Mouse (Mus musculus) limb, embryonic 10.5 days (tissue): Measurements from ENCODE around the gene Gprin3. TPM values are rescaled to one million over a fixed set of nuclear protein-coding genes. Genes with fewer than 3 reads are reported as not detected.
A peak's percentile ranks its signal among the peaks of the same experiment; 100 is the strongest.

Source experiments
- DNase-seq: peaks from one replicate; pipeline ENCODE4 v3.0.0-alpha.2; 2017; ENCODE audit warnings: low spot score
- H3K27ac ChIP-seq: fragments of 300-500 bp; sonication (generic); 2 replicates; pipeline ENCODE4 v1.5.1; 2016; ENCODE audit warnings: mild to moderate bottlenecking
- H3K27me3 ChIP-seq: fragments of 300-500 bp; sonication (generic); 2 replicates; pipeline ENCODE4 v1.6.1; 2016; ENCODE audit warnings: low read depth, mild to moderate bottlenecking; ENCODE audit not compliant: poor library complexity, severe bottlenecking
- H3K36me3 ChIP-seq: fragments of 300-500 bp; sonication (generic); 2 replicates; pipeline ENCODE4 v1.6.1; 2016; ENCODE audit warnings: mild to moderate bottlenecking, moderate library complexity
- H3K4me1 ChIP-seq: fragments of 300-500 bp; sonication (generic); 2 replicates; pipeline ENCODE4 v1.6.1; 2016
- H3K4me3 ChIP-seq: fragments of 300-500 bp; sonication (generic); 2 replicates; pipeline ENCODE4 v1.5.1; 2016; ENCODE audit warnings: mild to moderate bottlenecking, moderate library complexity
- H3K9me3 ChIP-seq: fragments of 300-500 bp; sonication (generic); replicated peaks from 2 replicates; pipeline ENCODE4 v1.6.1; 2016; ENCODE audit warnings: mild to moderate bottlenecking
- WGBS: fragments of 180-500 bp; shearing (Covaris S2); methylation state at CpG from one replicate; pipeline ENCODE4 v1.1.7; 2016; 5-methylcytosine and 5-hydroxymethylcytosine counted together
- polyA plus RNA-seq: library from polyadenylated mRNA; unstranded; fragments of >200 nt; fragmentation: Nextera tagmentation; extraction: Ambion mirVana; gene quantifications from 2 replicates; pipeline ENCODE4 v1.2.1, GENCODE M21; 2016

Gene Gprin3
- polyA plus RNA-seq, 1 experiment from 2014 or later: 0.30 TPM

- 69% methylated on average over 13 of the region's 13 CpGs for WGBS
- Histone ChIP-seq H3K36me3 (no peaks in the 10 kb centered on the region), H3K4me3 (no peak overlapping the region), H3K4me1 (peaks cover 6% of the 10 kb centered on the region), H3K27me3 (no peaks in the 10 kb centered on the region), H3K27ac (peak overlapping the region; percentile 72), H3K9me3 (no peaks in the 10 kb centered on the region)
- DNase-seq: no peak
Measured at GRCm38 (mm10) chr6:59412417-59413346, 13.4 kb downstream of the Gprin3 start.

- DNase-seq: no peak
- 75% methylated on average over 3 of the region's 3 CpGs for WGBS
- Histone ChIP-seq H3K4me3 (no peak overlapping the region), H3K9me3 (no peaks in the 10 kb centered on the region), H3K4me1 (peaks cover 3% of the 10 kb centered on the region; the same call in 1 of the 2 replicates), H3K27me3 (no peaks in the 10 kb centered on the region), H3K36me3 (no peaks in the 10 kb centered on the region), H3K27ac (no peak overlapping the region)
Measured at GRCm38 (mm10) chr6:59409001-59409700, 16.9 kb downstream of the Gprin3 start.

- Histone ChIP-seq H3K27me3 (no peaks in the 10 kb centered on the region), H3K4me1 (no peaks in the 10 kb centered on the region), H3K4me3 (no peak overlapping the region), H3K27ac (no peak overlapping the region), H3K9me3 (no peaks in the 10 kb centered on the region), H3K36me3 (no peaks in the 10 kb centered on the region)
- 81% methylated on average over 4 of the region's 4 CpGs for WGBS
- no peak for DNase-seq
Measured at GRCm38 (mm10) chr6:59407482-59407997, 18.6 kb downstream of the Gprin3 start.

- H3K4me3 ChIP-seq: no peak overlapping the region
- H3K27me3 ChIP-seq: no peaks in the 10 kb centered on the region
- no peaks in the 10 kb centered on the region for H3K36me3 ChIP-seq
- 90% methylated on average over 3 of the region's 3 CpGs for WGBS
- DNase-seq: no peak
- H3K4me1 ChIP-seq: no peaks in the 10 kb centered on the region
- no peaks in the 10 kb centered on the region for H3K9me3 ChIP-seq
- H3K27ac ChIP-seq: no peak overlapping the region
Measured at GRCm38 (mm10) chr6:59390208-59390607, 35.9 kb downstream of the Gprin3 start.

- no peak for DNase-seq
- Histone ChIP-seq H3K4me3 (no peak overlapping the region), H3K9me3 (no peaks in the 10 kb centered on the region), H3K4me1 (no peaks in the 10 kb centered on the region), H3K27me3 (no peaks in the 10 kb centered on the region), H3K27ac (no peak overlapping the region), H3K36me3 (no peaks in the 10 kb centered on the region)
Measured at GRCm38 (mm10) chr6:59365300-59365699, 60.8 kb downstream of the Gprin3 start.

GRCm38 (mm10) chr6:59363282-59363681 is 62.8 kb downstream of the Gprin3 start:
- 88% methylated on average over 2 of the region's 2 CpGs for WGBS
- DNase-seq: no peak
- no peaks in the 10 kb centered on the region for H3K36me3 ChIP-seq
- no peaks in the 10 kb centered on the region for H3K27me3 ChIP-seq
- H3K4me1 ChIP-seq: no peaks in the 10 kb centered on the region
- no peak overlapping the region for H3K4me3 ChIP-seq
- H3K9me3 ChIP-seq: no peaks in the 10 kb centered on the region
- no peak overlapping the region for H3K27ac ChIP-seq

GRCm38 (mm10) chr6:59354943-59355342 is 71.2 kb downstream of the Gprin3 start:
- H3K4me1 ChIP-seq: no peaks in the 10 kb centered on the region
- no peak overlapping the region for H3K4me3 ChIP-seq
- no peaks in the 10 kb centered on the region for H3K36me3 ChIP-seq
- no peak for DNase-seq
- no peak overlapping the region for H3K27ac ChIP-seq
- 93% methylated on average over 7 of the region's 7 CpGs for WGBS
- no peaks in the 10 kb centered on the region for H3K27me3 ChIP-seq
- H3K9me3 ChIP-seq: no peaks in the 10 kb centered on the region

- no peak for DNase-seq
Measured at GRCm38 (mm10) chr6:59351108-59351789, 74.8 kb downstream of the Gprin3 start.

GRCm38 (mm10) chr6:59348673-59349072 is 77.4 kb downstream of the Gprin3 start:
- DNase-seq: no peak
- Histone ChIP-seq H3K9me3 (no peaks in the 10 kb centered on the region), H3K4me1 (no peaks in the 10 kb centered on the region), H3K36me3 (no peaks in the 10 kb centered on the region), H3K4me3 (no peak overlapping the region), H3K27ac (no peak overlapping the region), H3K27me3 (no peaks in the 10 kb centered on the region)
- WGBS: 83% methylated on average over 1 of the region's 1 CpGs

More at GRCm38 (mm10) chr6:59351108-59351789, 74.8 kb downstream of the Gprin3 start:
- no peaks in the 10 kb centered on the region for H3K36me3 ChIP-seq
- no peaks in the 10 kb centered on the region for H3K9me3 ChIP-seq
- no peak overlapping the region for H3K4me3 ChIP-seq
- WGBS: 94% methylated on average over 5 of the region's 5 CpGs
- no peaks in the 10 kb centered on the region for H3K27me3 ChIP-seq
- H3K27ac ChIP-seq: no peak overlapping the region
- no peaks in the 10 kb centered on the region for H3K4me1 ChIP-seq

- H3K4me1 ChIP-seq: no peaks in the 10 kb centered on the region
- 86% methylated on average over 1 of the region's 1 CpGs for WGBS
- no peaks in the 10 kb centered on the region for H3K36me3 ChIP-seq
- no peaks in the 10 kb centered on the region for H3K27me3 ChIP-seq
- no peak overlapping the region for H3K27ac ChIP-seq
- no peaks in the 10 kb centered on the region for H3K9me3 ChIP-seq
- no peak overlapping the region for H3K4me3 ChIP-seq
- DNase-seq: no peak
Measured at GRCm38 (mm10) chr6:59341146-59341545, 84.9 kb downstream of the Gprin3 start.

GRCm38 (mm10) chr6:59328297-59328696 is 97.8 kb downstream of the Gprin3 start:
- no peak for DNase-seq

GRCm38 (mm10) chr6:59315868-59316267 is 110.2 kb downstream of the Gprin3 start:
- H3K36me3 ChIP-seq: no peaks in the 10 kb centered on the region
- no peak for DNase-seq
- H3K4me3 ChIP-seq: no peak overlapping the region
- H3K9me3 ChIP-seq: no peaks in the 10 kb centered on the region
- H3K27me3 ChIP-seq: no peaks in the 10 kb centered on the region
- no peak overlapping the region for H3K27ac ChIP-seq
- H3K4me1 ChIP-seq: no peaks in the 10 kb centered on the region

More at GRCm38 (mm10) chr6:59328297-59328696, 97.8 kb downstream of the Gprin3 start:
- Histone ChIP-seq H3K36me3 (no peaks in the 10 kb centered on the region), H3K4me1 (no peaks in the 10 kb centered on the region), H3K4me3 (no peak overlapping the region), H3K9me3 (no peaks in the 10 kb centered on the region), H3K27me3 (no peaks in the 10 kb centered on the region), H3K27ac (no peak overlapping the region)
- WGBS: 92% methylated on average over 1 of the region's 1 CpGs

- Histone ChIP-seq H3K27ac (no peak overlapping the region), H3K36me3 (no peaks in the 10 kb centered on the region), H3K9me3 (no peaks in the 10 kb centered on the region), H3K4me1 (no peaks in the 10 kb centered on the region), H3K4me3 (no peak overlapping the region), H3K27me3 (no peaks in the 10 kb centered on the region)
- no peak for DNase-seq
Measured at GRCm38 (mm10) chr6:59315090-59315489, 111.0 kb downstream of the Gprin3 start.
